Mouse (Mus musculus) heart, postnatal 14 days (tissue): ENCODE results near the gene Defa32. TPM values are rescaled to one million over a fixed set of nuclear protein-coding genes. Genes with fewer than 3 reads are reported as not detected.
"Not testable (repeated sequence)": the region's sequence is repeated elsewhere in the genome, so short reads cannot be mapped to it uniquely, and the experiment has no call there.

Experiments
- DNase-seq, 2 experiments: peaks; one replicate each; pipeline ENCODE4 v3.0.0; 2021 to 2022
- intact Hi-C: fragments of 180-260 bp; cut with DNase I; formaldehyde crosslinking; loops from one replicate; pipeline ENCODE4 v1.15.1; 2025
- long read RNA-seq, 2 experiments: library from polyadenylated mRNA; stranded (forward); transcript quantifications; one replicate each; pipeline ENCODE4 v2.0.0; 2021
- total RNA-seq, 2 experiments: library from RNA; stranded (reverse); gene quantifications; 2 replicates each; pipeline ENCODE4 v1.2.3; 2021

Defa32 gene
- total RNA-seq, result not detected
- long read RNA-seq, experiment 1, result 0 reads
- long read RNA-seq, experiment 2, result 0 reads

DNA sequence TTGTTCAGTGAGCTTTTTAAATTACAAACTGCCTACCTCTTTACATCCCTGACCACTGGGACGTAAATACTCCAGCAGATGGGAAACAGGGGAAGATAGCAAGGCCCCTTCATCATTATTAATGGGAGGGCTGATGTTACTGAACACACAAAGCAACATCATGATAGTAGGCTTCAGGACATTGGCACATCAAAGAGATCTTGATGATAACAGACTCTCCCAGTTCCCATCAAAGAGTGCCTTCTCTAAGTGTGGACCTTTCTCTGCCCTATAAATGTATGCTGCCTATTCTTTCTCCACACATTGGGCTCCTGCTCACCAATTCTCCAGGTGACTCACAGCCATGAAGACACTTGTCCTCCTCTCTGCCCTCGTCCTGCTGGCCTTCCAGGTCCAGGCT is at the start of gene Defa32:
Gene Defa32, plus strand, starts transcription at position 301 of the 400 bp plus-strand sequence.
- intact Hi-C loops, DNase-seq: not testable (repeated sequence)

- intact Hi-C loops, DNase-seq: not testable (repeated sequence)
Observed at GRCm38 (mm10) chr8:21508958-21509357, 19.9 kb upstream of the Defa32 start, which contains the start of gene Defa20. Gene Defa20, plus strand, starts transcription at chr8:21509258.

DNA sequence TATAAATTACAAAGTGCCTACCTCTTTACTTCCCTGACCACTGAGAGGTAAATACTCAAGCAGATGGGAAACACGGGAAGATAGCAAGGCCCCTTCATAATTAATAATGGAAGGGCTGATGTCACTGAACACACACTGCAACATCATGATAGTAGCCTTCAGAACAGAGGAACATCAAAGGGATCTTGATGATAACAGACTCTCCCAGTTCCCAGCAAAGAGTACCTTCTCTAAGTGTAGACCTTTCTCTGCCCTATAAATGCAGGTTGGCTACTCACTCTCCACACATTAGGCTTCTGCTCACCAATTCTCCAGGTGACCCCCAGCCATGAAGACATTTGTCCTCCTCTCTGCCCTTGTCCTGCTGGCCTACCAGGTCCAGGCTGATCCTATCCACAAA is 36.3 kb downstream of the Defa32 start, which contains the start of gene Defa37:
Gene Defa37, plus strand, starts transcription at position 301 of the 400 bp plus-strand sequence.
- intact Hi-C loops, DNase-seq: not testable (repeated sequence)

Other genes starting within 250 kb of the Defa32 start
- gene Defa27, start 213.5 kb upstream of the Defa32 start, total RNA-seq, result not detected
- not detected for gene Defa29, start 202.0 kb upstream of the Defa32 start, total RNA-seq
- gene Defa2, start 150.5 kb upstream of the Defa32 start, total RNA-seq, result not detected
- gene Defa33, start 137.2 kb upstream of the Defa32 start, total RNA-seq, result not detected
- not detected for gene Defa36, start 101.6 kb upstream of the Defa32 start, total RNA-seq
- not detected for gene Gm7849, start 72.5 kb upstream of the Defa32 start, total RNA-seq
- gene Defa20, start 19.8 kb upstream of the Defa32 start, total RNA-seq, result not detected
- not detected for gene Defa37, start 36.4 kb downstream of the Defa32 start, total RNA-seq
- gene Defa28, start 54.0 kb downstream of the Defa32 start, total RNA-seq, result not detected
- gene Gm7861, start 65.5 kb downstream of the Defa32 start, total RNA-seq, result not detected
- not detected for gene Defa26, start 89.2 kb downstream of the Defa32 start, total RNA-seq
- not detected for gene Defa17, start 126.7 kb downstream of the Defa32 start, total RNA-seq
- not detected for gene Defa34, start 136.8 kb downstream of the Defa32 start, total RNA-seq
- gene AY761184, start 174.6 kb downstream of the Defa32 start, total RNA-seq, result not detected
- not detected for gene Defa24, start 205.5 kb downstream of the Defa32 start, total RNA-seq